Mouse (Mus musculus): ENCODE measurements around the gene Tfip11. TPM values are rescaled to one million over a fixed set of nuclear protein-coding genes. Genes with fewer than 3 reads are reported as not detected.
A peak's percentile ranks its signal among the peaks of the same experiment; 100 is the strongest.

Tfip11 gene
- total RNA-seq, 2 experiments from 2014 or later: 10.6 to 10.7 TPM

DNA sequence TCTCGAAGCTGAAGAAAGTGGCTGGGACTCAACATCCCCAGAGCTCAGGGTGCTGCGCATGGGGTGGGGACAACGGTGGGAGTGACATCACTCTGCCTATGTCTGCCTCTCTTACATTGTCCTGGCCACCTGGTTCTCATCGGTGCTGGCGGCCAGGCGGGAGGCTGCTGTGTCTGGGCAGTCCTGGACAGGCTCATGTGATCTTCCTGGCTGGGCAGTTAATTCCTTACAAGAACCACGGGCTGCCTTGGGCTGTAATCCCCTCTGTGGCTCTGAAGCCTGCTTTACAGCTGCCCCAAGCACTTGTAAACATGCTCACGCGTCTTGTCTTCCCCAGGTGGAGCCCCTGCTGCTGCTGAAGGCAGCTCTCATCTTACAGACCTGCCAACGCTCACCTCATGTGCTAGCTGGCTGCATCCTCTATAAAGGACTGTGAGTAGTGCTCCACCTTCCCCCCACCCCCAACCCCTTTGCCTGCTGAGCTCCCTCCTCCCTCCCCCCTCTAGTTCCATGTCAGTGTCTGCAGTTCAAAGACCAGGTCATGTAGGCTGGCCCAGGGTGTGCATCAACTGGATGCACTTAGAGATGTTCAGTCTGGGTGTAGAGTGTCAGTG, 38.1 kb downstream of the Tfip11 start:
- no peak for DNase-seq

DNA sequence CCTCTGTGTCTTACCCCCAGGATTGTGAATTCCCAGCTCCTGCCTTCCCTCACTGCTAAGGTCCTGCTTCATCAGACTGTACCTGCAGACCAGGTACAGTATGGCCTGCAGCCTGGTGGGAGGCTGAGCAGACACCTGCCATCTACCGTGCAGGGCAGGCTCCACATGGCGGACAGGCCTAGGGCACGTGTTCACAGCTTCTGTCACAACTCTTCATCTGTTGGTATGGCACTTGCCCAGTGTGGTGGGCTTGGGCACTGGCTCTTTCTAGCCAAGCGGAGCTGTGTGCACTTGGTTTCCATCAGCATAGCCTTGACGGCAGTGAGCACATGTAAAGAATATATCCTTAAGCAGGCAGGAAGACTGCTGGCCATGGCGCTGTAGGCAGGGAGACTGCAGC, 40.7 kb downstream of the Tfip11 start:
- DNase-seq: no peak

DNA sequence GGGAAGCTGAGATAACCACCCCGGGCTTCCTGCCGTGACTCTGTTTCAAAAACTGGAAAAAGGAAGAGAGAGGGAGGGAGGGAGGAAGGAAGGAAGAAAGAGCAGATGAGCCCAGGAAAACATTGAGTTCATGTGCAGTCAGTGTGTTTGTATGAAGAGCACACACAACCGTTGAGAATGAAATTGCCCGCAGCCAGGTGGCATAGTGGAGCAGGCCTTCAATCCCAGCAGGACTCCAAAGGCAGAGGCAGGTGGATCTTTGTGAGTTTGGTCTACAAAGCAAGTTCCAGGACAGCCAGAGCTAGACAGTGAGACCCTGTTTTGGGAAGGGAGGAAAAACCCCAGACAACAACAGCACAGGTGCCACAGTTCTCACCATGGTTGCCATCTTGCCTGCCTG, 41.2 kb downstream of the Tfip11 start:
- no peak for DNase-seq

GRCm38 (mm10) chr5:112367929-112368328, 41.8 kb downstream of the Tfip11 start:
- no peak for DNase-seq

DNA sequence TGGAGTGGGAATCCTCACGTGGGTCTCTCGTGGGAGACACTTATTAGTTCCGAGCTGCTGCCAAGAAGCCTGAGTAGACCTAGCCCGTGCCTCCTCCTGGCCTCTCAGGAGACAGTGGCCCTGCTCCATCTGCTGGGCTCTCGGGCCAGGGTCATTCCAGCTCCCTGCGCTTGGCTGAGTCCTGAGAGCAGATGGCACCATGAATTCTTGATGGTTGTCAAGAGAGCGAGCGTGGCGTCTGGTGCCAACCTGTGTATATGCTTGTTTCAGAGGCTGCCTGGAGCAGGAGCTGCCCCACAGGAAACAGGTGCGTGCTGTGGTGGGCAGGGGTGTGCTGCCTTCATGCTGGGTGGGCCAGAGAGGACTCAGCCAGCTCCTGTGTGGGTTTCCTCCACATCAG, 42.5 kb downstream of the Tfip11 start:
- no peak for DNase-seq

DNA sequence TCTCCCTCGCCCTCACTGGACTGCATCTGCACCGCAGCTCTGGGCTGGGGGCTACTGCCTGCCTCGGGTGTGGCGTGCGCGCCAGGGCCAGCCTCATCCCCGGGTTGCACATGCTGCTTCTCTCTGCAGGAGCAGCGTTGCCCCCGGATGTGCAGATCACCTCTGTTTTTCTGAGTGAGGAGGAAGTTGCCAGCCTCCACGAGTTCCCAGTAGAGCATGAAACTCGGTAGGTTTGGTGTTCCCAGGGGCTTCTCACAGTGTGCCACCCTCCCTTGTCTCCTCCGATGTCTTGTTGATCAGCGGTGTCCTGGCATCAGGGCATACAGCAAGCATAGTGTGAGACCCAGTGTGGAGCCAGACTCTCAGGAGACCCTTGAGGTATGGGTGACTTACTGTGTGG, 43.2 kb downstream of the Tfip11 start:
- no peak for DNase-seq

- no peak for DNase-seq
Observed at GRCm38 (mm10) chr5:112370236-112370813, 44.2 kb downstream of the Tfip11 start.

DNA sequence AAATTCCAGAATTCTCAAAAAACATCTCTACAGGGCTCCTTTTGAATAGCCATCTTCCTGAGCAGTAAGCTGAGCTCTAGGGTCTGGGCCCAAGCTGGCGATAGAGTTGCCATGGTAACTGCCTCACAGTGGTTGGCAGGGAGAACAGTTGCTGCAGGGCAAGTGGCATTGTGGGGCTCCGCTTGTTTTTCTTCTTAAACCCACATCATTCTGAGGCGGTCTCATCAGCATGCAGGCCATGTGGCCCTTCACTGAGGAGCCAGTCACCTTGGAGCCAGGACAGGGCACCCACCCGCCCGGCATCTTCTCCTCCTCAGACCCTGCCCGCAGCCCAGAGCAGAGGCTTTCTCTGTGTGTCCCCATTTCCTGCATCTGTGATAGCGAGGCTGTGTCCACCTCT, 45.8 kb downstream of the Tfip11 start:
- DNase-seq: no peak

- DNase-seq: no peak
Observed at GRCm38 (mm10) chr5:112376111-112376510, 50.0 kb downstream of the Tfip11 start.

GRCm38 (mm10) chr5:112377380-112377779, 51.2 kb downstream of the Tfip11 start:
- no peak for DNase-seq

DNA sequence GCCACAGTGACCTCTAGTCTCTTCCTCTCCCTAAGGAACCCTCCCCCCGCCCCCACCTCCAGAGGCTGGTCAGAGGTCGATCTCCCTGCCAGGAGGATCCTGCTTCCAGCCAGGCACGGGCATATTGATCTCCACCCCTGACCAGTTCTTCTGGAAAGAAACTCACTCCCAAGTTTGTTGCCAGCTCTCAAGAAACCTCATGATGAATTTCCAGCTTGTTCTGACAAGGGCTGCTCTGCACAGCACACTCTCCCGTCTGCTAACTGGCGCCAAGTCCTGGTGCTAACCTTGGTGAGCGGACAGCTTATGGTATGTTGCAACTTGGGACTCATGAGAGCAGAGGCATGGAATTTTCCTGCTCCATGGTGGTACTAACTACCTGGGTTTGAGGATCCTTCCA, 52.6 kb downstream of the Tfip11 start:
- no peak for DNase-seq

GRCm38 (mm10) chr5:112381154-112381553, 55.0 kb downstream of the Tfip11 start:
- no peak for DNase-seq

DNA sequence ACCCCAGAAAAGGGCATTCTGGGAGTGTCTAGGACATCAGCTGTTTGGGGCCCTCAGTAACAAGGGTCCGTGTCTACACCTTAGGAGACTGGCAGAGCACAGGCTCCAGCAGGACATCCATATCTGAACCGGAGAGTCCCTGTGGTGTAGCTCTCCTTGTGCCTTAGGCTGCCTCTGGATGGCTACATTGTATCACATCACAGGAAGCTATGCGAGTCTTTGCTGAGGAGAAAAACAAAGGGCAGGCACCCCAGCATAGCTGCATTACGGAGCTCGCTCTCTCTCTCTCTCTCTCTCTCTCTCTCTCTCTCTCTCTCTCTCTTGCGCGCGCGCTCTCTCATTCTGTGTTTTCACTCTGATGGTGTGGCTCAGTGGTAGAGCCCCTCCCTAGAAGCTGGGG, 55.9 kb downstream of the Tfip11 start:
- DNase-seq: no peak

- DNase-seq: peak; percentile 70
Observed at GRCm38 (mm10) chr5:112382641-112383330, 56.6 kb downstream of the Tfip11 start.

DNA sequence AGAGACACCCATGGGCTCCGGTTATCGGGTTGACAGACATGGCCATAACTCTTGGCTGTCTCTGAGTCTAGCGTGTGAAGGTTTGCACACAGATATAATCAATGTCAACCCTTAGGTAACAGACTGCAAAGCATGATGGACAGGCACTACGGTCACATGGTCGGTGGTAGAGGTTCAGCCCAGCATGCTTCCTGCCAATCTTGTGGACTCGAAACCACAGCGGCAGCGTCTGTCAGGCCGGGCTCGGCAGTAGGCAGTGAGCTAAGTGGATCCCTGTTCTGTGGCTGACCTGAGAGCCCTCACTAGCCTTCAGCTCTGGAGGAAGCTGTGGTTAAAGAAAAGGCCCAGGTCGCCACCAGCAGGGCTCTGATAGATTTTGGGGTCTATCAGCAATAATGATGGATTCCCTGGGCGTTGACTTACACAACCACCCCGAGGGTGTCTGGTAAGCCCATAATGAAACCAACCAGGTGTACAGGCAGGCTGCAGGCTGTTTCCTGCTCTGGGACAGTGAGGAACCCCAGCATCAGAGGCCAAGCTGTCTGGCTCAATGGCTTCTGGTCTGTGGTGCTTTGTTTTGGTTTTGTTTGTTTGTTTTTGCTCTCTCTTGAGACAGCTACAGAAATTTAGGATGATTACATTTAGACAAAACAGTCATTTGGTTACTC, 58.8 kb downstream of the Tfip11 start:
- no peak for DNase-seq

GRCm38 (mm10) chr5:112385973-112386372, 59.8 kb downstream of the Tfip11 start:
- DNase-seq: no peak

Other genes with a start within 250 kb of the Tfip11 start
- gene Cryba4, start 73.8 kb upstream of the Tfip11 start, total RNA-seq (2021): under 1 TPM in 1 of 2 experiments, not detected in 1; 0.46 TPM
- 1 to 10 TPM; 3.2 to 3.9 TPM for gene Crybb1, start 70.5 kb upstream of the Tfip11 start, total RNA-seq (2021)
- 10 to 100 TPM; 16.8 to 17.8 TPM for gene Tpst2, start 49.7 kb upstream of the Tfip11 start, total RNA-seq (2021)
- 1 to 10 TPM; 2.4 to 2.7 TPM for gene Srrd, start 16.7 kb downstream of the Tfip11 start, total RNA-seq (2021)
- gene Hps4, start 16.7 kb downstream of the Tfip11 start, total RNA-seq (2021): 1 to 10 TPM; 3.8 to 4.5 TPM
- gene Gm6583, start 29.7 kb downstream of the Tfip11 start, total RNA-seq (2021): not detected
- gene Asphd2, start 68.5 kb downstream of the Tfip11 start, total RNA-seq (2021): under 1 TPM; 0.36 to 0.56 TPM
- not detected for gene Gm6588, start 123.1 kb downstream of the Tfip11 start, total RNA-seq (2021)